Mouse (Mus musculus) adrenal gland (tissue): Measurements from ENCODE around the gene Lrrc63.
"Not testable (repeated sequence)": the region's sequence is repeated elsewhere in the genome, so short reads cannot be mapped to it uniquely, and the experiment has no call there.

Experiments used
- intact Hi-C: fragments of 180-260 bp; cut with DNase I; formaldehyde crosslinking; loops from one replicate; pipeline ENCODE4 v1.15.1; 2025
- long read RNA-seq, 2 experiments: library from polyadenylated mRNA; unstranded; transcript quantifications; one replicate each; pipeline ENCODE4 v2.0.0; 2020; ENCODE audit warnings: borderline replicate concordance in 1 of 2; ENCODE audit not compliant: insufficient replicate concordance in 1 of 2

Lrrc63 gene
- long read RNA-seq, experiment 1: 0 reads
- long read RNA-seq, experiment 2: 0 reads

DNA sequence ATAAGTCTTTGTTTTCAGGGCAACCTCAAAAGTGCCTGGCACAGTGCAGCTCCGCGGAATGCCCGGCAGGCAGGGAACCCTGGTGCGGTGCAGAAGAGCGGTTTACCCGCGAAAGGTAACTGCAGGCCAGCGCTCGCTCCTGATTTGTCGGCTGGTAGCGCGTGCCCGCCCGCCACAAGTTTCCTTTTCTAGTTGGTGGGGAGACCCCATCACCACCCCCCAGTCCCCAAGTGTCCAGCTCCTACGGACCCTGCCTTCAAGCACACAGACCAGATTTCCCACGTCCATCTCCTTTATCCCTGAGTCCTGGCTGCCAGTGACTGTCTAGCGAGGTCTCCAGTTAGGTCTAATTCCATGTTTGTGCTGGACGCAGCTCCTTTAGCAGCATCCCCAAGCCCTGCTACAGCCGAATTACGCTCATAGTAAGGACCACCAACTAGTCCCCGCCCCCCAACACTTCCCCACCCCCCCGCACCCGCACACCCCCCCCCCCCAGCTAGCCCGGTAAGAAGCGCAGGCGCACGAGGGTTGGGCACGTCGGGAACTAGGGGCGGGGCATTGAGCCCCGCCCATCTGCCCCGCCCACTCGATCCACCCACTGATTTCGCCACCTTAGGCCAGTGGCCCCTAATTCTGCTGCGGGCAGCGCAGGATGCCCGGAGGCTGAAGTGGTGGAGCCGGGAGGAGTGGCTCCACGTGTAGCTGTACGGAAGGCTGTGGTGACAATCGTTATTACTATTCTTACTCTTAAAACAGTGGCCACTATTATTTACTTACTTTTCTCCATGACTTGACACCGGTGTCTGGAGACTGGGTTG is at the start of gene Lrrc63, which contains the start of gene Lcp1:
Gene Lrrc63 (minus strand): TSS at position 381 of the 818 bp plus-strand sequence.
Gene Lcp1 (plus strand): TSS at position 601 of the 818 bp plus-strand sequence.
- intact Hi-C loops: no loop called here

DNA sequence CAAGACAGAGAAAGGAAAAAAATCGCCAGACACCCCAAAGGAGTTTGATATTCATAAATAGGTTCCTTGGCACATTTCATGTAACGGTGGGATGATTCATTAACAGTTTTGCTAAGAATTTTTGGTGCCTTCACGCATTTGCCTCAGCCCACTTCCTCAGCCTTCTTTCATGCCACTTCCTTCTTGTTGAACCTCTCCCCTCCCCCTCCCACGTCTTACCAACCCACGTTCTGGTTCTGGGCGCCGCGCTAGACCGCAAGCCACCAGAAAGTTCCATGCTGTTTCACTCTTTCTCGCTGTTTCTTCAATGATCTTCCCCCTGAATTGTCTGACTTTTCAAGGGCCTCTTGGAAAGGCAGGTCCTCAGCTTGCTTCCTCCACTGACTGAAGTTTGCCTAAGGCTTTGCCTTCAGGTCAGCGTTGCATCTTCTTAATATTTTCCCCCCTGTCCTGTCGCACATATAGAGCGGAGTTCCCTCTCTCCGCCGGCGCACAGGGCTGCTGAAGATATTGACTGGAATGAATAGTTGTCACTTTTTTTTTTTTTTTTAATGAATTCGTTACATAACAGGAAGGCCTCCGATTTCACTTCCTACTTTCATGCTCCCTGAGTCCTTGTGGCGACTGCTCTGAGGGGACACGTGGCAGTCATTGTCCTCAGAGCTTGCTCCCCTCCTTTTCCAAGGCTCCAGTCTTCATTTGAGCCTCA is 48.7 kb upstream of the Lrrc63 start:
- intact Hi-C loops: no loop called here

- intact Hi-C loops: no loop called here
Measured at GRCm38 (mm10) chr14:75178801-75179211, 48.1 kb upstream of the Lrrc63 start.

GRCm38 (mm10) chr14:75178384-75178793 is 47.7 kb upstream of the Lrrc63 start:
- intact Hi-C loops: no loop called here

- intact Hi-C loops: no loop called here
Measured at GRCm38 (mm10) chr14:75177400-75177799, 46.7 kb upstream of the Lrrc63 start.

- intact Hi-C loops: no loop called here
Measured at GRCm38 (mm10) chr14:75176425-75177045, 45.9 kb upstream of the Lrrc63 start.

GRCm38 (mm10) chr14:75175781-75176180 is 45.1 kb upstream of the Lrrc63 start:
- intact Hi-C loops: no loop called here

GRCm38 (mm10) chr14:75174731-75175555 is 44.3 kb upstream of the Lrrc63 start:
- intact Hi-C loops: no loop called here

- intact Hi-C loops: no loop called here
Measured at GRCm38 (mm10) chr14:75174296-75174695, 43.6 kb upstream of the Lrrc63 start.

GRCm38 (mm10) chr14:75170546-75170945 is 39.9 kb upstream of the Lrrc63 start:
- intact Hi-C loops: no loop called here

- intact Hi-C loops: no loop called here
Measured at GRCm38 (mm10) chr14:75168501-75168900, 37.8 kb upstream of the Lrrc63 start.

DNA sequence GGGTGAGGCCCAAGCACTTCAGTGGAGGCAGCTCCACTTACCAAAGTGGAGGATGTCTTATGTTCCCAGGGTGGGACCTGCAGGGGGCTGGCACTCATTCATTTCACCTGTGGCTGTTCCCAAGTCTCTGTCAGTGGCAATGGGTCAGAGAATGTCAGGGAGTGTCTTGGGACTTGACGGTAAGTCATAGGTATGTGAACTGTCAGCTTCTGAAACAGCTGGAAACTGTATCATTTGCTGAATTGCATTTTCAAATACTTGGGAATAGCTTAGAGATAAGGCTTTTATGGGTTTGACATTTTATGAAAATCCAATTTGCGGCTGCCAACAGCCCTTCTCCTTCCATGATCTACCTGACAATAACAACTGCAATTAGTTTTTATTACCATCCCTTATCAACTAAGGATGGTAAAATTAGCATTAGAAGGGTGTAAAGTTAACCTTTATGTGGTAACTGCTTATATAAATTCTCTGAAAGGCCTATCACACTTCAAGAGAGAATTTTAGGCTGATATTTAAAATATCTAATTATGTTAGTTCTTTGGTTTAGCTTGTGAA is 35.0 kb upstream of the Lrrc63 start:
- intact Hi-C loops: no loop called here

DNA sequence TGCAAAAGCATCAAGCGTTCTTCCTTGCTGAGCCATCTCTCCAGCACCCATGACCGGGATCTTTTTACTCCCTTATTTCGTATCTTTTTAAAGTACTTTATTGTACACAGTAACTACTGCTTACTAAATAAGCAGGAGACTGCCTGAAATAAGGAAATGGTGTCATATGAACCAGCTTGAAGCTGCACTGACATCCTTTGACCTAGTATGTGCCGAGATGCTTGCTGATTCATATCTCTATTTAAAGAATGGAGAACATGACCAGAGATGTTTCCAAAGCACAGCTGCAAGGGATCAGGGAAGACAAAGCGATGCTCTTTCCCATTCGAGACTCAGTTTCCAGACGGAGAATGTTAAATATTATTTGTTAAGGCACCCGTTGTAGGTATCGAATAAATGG is 33.7 kb upstream of the Lrrc63 start:
- intact Hi-C loops: no loop called here

DNA sequence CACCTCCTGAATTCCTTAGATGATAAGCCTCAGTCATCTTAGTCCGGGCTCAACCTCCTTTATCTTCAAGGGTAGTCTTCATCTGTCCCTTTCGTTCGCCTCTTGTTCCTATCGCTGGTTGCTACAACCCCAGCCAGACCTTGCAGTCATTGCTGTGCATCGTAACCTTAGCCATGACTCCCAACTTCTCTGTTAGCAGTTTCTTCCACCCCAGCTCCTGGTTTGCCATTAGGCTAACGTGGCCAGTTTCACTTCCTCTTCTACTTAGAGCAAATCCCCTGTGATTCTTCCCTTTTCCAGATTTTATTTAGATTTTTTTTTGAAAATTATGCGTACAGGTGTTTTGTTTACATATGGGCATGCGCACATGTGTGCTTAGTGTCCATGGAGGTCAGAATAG is 33.2 kb upstream of the Lrrc63 start:
- intact Hi-C loops: no loop called here

- intact Hi-C loops: no loop called here
Measured at GRCm38 (mm10) chr14:75159375-75159774, 28.7 kb upstream of the Lrrc63 start.

- intact Hi-C loops: no loop called here
Measured at GRCm38 (mm10) chr14:75154481-75154880, 23.8 kb upstream of the Lrrc63 start.

GRCm38 (mm10) chr14:75151146-75151545 is 20.5 kb upstream of the Lrrc63 start:
- intact Hi-C loops: no loop called here

GRCm38 (mm10) chr14:75150653-75151052 is 20.0 kb upstream of the Lrrc63 start:
- intact Hi-C loops: no loop called here

GRCm38 (mm10) chr14:75148229-75148628 is 17.5 kb upstream of the Lrrc63 start:
- intact Hi-C loops: no loop called here

- intact Hi-C loops: not testable (repeated sequence)
Measured at GRCm38 (mm10) chr14:75147706-75148105, 17.0 kb upstream of the Lrrc63 start.

DNA sequence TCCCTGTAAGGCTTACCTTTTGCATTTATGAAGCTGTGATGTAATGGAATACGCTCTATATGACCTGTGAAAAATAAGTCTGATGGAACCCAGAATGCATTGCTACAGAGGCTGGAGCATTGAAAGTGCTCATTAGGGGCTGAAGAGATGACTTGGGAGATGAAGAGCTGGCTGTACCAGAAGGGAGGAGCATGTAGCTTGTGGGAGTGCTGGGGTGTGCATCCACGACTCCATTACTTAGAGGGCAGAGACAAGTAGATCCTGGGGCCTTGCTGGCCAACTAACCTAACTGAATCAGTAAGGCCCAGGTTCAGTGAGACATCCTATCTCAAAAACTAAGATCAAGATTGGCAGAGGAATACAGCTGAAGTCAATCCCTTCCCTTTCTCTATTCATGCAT is 8.5 kb upstream of the Lrrc63 start:
- intact Hi-C loops: no loop called here
